Mouse (Mus musculus): ENCODE data around the gene Dusp3. TPM values are rescaled to one million over a fixed set of nuclear protein-coding genes. Genes with fewer than 3 reads are reported as not detected.

The Dusp3 gene
- polyA plus RNA-seq (2015; fragmentation: Nextera tagmentation; extraction: Ambion mirVana): 50.3 and 53.6 TPM in 2 replicates

DNA sequence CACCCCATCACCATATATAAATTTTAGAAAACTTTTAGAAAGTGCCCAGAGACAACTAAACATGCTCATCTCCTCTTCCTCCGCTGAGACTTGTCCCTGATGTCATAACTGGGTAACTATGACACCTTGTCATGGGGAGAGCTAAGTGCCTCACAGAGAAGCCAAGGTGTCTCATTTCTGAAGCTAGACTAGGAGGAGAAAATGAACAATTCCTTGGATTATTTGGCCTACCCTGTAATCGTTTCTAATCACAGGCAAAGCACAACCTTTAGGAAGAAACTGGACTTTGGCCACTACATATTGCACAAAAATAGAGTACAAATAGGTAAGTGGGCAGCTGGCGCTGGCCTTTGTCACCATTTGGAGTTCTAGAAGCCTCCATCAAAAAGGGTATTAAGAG is at the start of gene Dusp3:
TSS of gene Dusp3 (minus strand) at position 101 of the 400 bp plus-strand sequence.
- H3K4me2 ChIP-seq: peak within 1 kb of the TSS; percentile 42
- no peak within 1 kb of the TSS for H3K27ac ChIP-seq (replicated peaks)
- no peak within 1 kb of the TSS for H3K4me3 ChIP-seq
- peaks cover 14% of the 10 kb centered on the region; the same call in 1 of the 2 replicates for H3K27me3 ChIP-seq (replicated peaks)
- WGBS: 71% methylated on average over 3 of the region's 3 CpGs
- no peak for ATAC-seq (ENCODE audit: extremely low read depth, insufficient number of reproducible peaks, low FRiP score, low TSS enrichment)
- peaks cover 27% of the 10 kb centered on the region for H3K4me1 ChIP-seq
- H3K9ac ChIP-seq: peak within 1 kb of the TSS; percentile 58; the same call in 1 of the 2 replicates
- no peaks in the 10 kb centered on the region; the same call in 1 of the 2 replicates for H3K36me3 ChIP-seq
- no peaks in the 10 kb centered on the region for H3K9me3 ChIP-seq

DNA sequence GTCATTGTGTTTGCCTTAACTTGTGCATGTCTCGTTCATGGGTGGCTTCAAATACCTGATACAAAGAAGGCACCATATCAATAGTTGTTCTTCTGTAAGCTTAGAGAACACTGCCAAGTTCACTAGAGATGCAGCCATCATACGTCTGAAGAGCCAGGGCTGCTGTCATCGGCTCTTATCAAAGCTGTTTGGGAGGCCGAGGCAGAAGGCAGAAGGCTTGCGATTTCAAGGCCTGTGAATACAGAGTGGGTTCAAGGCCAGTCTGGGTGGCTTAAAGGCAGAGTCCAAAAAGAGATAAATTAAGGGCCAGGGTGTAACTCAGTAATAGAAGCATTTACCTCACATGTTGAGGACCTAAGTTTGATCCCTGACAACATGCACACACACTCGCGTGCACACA is 49.5 kb upstream of the Dusp3 start:
- WGBS: 43% methylated on average over 7 of the region's 7 CpGs
- Histone ChIP-seq H3K4me1 (peaks cover 3% of the 10 kb centered on the region; the same call in 1 of the 2 replicates), H3K9me3 (no peaks in the 10 kb centered on the region), H3K27ac (replicated peaks) (no peak overlapping the region), H3K36me3 (no peaks in the 10 kb centered on the region), H3K9ac (no peak overlapping the region), H3K27me3 (replicated peaks) (0 out of 2 replicates have a peak, but pooled peaks cover 4% of the 10 kb centered on the region), H3K4me2 (no peak overlapping the region), H3K4me3 (no peak overlapping the region)
- ATAC-seq (ENCODE audit: extremely low read depth, insufficient number of reproducible peaks, low FRiP score, low TSS enrichment): no peak

DNA sequence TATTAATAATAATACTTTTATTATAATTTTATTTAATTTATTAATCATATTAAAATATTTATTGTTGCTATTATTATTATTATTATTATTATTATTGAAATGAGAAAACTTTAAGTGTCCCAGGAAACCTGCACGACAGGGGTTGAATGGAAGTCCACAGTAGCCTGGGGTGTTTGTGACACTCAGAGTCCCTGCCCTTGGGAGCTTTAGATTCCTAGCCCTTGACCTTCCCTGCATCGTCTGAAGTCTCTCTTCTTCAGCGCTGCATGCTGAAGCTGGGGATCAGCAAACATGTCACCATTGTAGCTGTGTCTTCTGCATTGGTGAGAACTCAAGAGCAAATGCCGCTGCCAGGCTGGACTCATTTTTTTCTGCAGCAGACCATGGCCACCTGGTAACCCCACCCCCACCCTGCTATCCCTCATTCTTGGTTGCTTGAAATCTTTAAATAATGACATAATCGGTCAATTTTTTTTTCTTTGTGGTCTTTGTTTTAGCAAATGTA is 48.7 kb upstream of the Dusp3 start:
- Histone ChIP-seq H3K9me3 (no peaks in the 10 kb centered on the region), H3K4me3 (no peak overlapping the region), H3K4me1 (peaks cover 3% of the 10 kb centered on the region; the same call in 1 of the 2 replicates), H3K4me2 (no peak overlapping the region), H3K27me3 (replicated peaks) (0 out of 2 replicates have a peak, but pooled peaks cover 4% of the 10 kb centered on the region), H3K9ac (no peak overlapping the region), H3K27ac (replicated peaks) (no peak overlapping the region), H3K36me3 (no peaks in the 10 kb centered on the region)
- 63% methylated on average over 5 of the region's 5 CpGs for WGBS
- ATAC-seq (ENCODE audit: extremely low read depth, insufficient number of reproducible peaks, low FRiP score, low TSS enrichment): no peak

DNA sequence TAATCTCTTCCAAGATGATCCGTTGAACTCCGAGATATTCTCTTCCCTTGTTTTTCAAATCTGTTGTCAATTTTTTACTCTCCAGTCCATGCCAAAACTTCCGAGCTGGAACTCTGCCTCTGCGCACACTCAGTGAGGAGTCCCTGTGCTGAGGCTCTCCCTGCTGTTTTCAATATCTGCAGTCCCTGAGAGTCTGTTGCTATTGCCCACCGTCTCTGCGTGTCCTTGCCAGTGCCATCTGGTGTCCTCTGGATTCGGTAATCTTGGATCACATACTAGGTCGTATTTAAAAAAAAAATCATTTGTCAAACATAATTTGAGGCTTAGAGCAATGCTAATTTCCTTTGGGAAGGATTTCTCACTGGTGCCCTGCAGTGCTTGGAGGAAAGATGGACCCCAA is 48.1 kb upstream of the Dusp3 start:
- 66% methylated on average over 8 of the region's 8 CpGs for WGBS

DNA sequence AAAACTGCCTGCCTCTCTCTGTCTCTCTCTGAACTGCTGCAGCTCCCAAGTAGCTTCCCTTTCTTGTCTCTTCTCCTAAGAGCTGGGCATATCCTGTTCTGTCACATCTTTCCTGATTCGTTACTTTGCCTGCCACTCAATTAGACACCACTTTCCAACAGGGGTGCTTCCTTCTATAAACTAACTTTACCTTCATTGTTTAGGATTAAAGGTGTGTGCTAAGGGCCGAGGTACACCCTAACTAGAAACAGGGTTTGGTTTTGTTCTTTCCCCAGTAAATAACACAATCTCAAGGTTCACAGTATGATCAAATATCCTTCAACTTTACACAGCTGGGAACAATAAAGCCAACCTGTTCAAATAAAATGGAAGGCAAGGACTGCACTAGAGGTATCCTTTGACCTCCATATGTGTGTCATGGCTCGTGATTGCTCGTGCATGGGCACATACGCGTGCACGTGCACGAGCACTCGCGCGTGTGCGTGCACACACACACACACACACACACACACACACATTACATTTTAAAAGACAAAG is 46.3 kb upstream of the Dusp3 start:
- H3K4me1 ChIP-seq: peaks cover 6% of the 10 kb centered on the region
- H3K27me3 ChIP-seq (replicated peaks): peaks cover 6% of the 10 kb centered on the region

More for the DNA sequence above, 48.1 kb upstream of the Dusp3 start:
- H3K36me3 ChIP-seq: no peaks in the 10 kb centered on the region
- no peak overlapping the region for H3K4me3 ChIP-seq
- H3K4me2 ChIP-seq: no peak overlapping the region
- H3K27ac ChIP-seq (replicated peaks): no peak overlapping the region
- H3K9ac ChIP-seq: no peak overlapping the region
- ATAC-seq (ENCODE audit: extremely low read depth, insufficient number of reproducible peaks, low FRiP score, low TSS enrichment): no peak
- H3K4me1 ChIP-seq: peaks cover 8% of the 10 kb centered on the region
- no peaks in the 10 kb centered on the region for H3K9me3 ChIP-seq
- 0 out of 2 replicates have a peak, but pooled peaks cover 4% of the 10 kb centered on the region for H3K27me3 ChIP-seq (replicated peaks)

DNA sequence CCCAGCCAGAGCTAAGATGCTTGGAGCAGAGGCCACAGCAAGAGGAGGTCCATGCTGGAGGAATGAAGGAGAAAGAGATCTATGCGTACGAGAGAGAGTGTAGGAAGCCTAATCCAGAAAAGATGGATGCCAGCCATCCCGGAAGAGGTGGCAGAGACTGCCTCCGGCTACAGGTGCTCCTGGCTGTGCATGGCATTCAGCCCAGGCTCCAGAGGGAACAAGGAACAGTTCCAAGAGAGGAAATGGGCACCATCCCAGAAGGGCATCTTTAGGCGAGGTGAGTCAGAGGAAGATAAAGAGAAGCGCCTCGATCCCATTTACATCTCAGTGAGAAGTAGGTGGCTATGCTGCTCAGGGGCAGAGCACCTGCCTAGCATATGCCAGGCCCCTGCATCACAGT is 44.3 kb upstream of the Dusp3 start:
- Histone ChIP-seq H3K9ac (no peak overlapping the region), H3K36me3 (no peaks in the 10 kb centered on the region), H3K27ac (replicated peaks) (no peak overlapping the region), H3K4me1 (peaks cover 17% of the 10 kb centered on the region), H3K4me3 (no peak overlapping the region), H3K4me2 (no peak overlapping the region), H3K27me3 (replicated peaks) (peaks cover 11% of the 10 kb centered on the region), H3K9me3 (no peaks in the 10 kb centered on the region)
- WGBS: 70% methylated on average over 7 of the region's 7 CpGs
- ATAC-seq (ENCODE audit: extremely low read depth, insufficient number of reproducible peaks, low FRiP score, low TSS enrichment): no peak

More for the DNA sequence above, 46.3 kb upstream of the Dusp3 start:
- Histone ChIP-seq H3K4me2 (no peak overlapping the region), H3K9me3 (no peaks in the 10 kb centered on the region), H3K4me3 (no peak overlapping the region), H3K27ac (replicated peaks) (no peak overlapping the region), H3K9ac (no peak overlapping the region), H3K36me3 (no peaks in the 10 kb centered on the region)
- ATAC-seq (ENCODE audit: extremely low read depth, insufficient number of reproducible peaks, low FRiP score, low TSS enrichment): no peak
- 87% methylated on average over 12 of the region's 12 CpGs for WGBS

DNA sequence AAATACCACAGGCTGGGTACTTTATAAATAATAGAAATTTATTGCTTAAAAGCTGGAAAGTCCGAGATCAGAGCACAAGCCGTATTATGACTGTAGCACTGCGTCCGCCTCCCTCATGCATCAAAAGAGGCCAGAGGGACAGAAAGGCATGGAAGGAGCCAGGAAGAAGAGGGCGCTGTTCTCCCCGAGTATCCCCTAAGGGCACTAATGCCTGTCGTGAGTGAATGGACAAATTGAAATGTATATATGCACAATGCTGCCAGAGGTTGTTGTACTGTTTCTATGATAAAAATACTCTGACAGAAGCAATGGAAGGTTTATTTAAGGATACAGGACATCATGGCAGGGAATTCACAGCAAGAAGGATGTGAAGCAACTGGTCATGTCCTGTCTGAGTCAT is 43.2 kb upstream of the Dusp3 start:
- no peaks in the 10 kb centered on the region for H3K36me3 ChIP-seq
- H3K27me3 ChIP-seq (replicated peaks): peaks cover 21% of the 10 kb centered on the region
- ATAC-seq (ENCODE audit: extremely low read depth, insufficient number of reproducible peaks, low FRiP score, low TSS enrichment): no peak
- no peak overlapping the region for H3K4me3 ChIP-seq
- H3K9ac ChIP-seq: no peak overlapping the region
- 42% methylated on average over 7 of the region's 7 CpGs for WGBS
- H3K4me2 ChIP-seq: no peak overlapping the region
- peaks cover 24% of the 10 kb centered on the region for H3K4me1 ChIP-seq
- H3K27ac ChIP-seq (replicated peaks): no peak overlapping the region
- no peaks in the 10 kb centered on the region for H3K9me3 ChIP-seq

DNA sequence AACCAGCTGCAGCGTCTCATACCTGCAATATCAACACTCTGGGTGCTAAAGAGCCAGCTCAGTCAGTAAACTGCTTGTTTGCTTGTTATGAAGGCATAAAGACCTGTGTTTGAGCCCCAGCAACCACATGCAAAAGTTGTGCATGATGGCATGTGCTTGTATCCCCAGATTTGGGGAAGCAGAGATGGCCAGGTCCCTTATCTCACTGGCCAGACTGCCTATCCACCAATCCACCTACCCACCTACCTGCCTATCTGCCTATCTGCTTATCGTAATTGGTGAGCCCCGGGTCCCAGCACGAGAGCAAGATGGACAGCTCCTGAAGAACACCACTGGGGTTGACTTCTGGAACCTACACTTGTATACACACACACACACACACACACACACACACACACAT is 42.5 kb upstream of the Dusp3 start:
- Histone ChIP-seq H3K9me3 (no peaks in the 10 kb centered on the region), H3K4me1 (peaks cover 24% of the 10 kb centered on the region), H3K27me3 (replicated peaks) (peaks cover 28% of the 10 kb centered on the region), H3K27ac (replicated peaks) (no peak overlapping the region), H3K36me3 (no peaks in the 10 kb centered on the region), H3K9ac (no peak overlapping the region), H3K4me2 (no peak overlapping the region), H3K4me3 (no peak overlapping the region)
- no peak for ATAC-seq (ENCODE audit: extremely low read depth, insufficient number of reproducible peaks, low FRiP score, low TSS enrichment)
- WGBS: 77% methylated on average over 4 of the region's 4 CpGs

DNA sequence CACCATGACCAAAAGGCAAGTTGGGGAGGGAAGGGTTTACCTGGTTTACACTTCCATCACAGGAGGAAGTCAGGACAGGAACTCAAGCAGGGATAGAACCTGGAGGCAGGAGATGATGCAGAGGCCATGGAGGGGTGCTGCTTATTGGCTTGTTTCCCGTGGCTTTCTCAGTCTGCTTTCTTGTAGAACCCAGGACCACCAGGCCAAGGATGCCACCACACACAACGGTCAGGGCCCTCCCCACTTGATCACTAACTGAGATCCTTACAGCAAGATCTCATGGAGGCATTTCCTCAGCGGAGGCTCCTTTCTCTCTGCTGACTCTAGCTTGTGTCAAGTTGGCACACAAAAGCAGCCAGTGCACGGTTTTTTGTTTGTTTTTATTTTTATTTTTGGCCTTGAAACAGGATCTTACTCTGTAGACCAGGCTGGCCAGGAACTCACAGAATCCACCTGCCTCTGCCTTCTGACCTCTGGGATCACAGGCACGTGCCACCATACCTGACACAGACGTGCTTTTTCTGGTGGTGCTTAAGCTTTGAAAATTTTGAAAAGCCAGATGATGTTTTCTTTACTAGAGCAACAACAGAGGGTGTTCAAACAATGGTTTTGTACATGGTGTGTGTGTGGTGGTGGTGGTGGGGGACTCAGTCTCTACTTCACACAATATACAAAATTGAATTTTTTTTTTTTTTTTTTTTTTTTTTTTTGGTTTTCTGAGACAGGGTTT is 41.4 kb upstream of the Dusp3 start, which contains the start of gene Mpp3:
TSS of gene Mpp3 (minus strand) at position 375 of the 730 bp plus-strand sequence.
- Histone ChIP-seq H3K27ac (replicated peaks) (no peak within 1 kb of the TSS), H3K4me1 (peaks cover 24% of the 10 kb centered on the region), H3K9ac (peak within 1 kb of the TSS; percentile 84), H3K27me3 (replicated peaks) (peaks cover 32% of the 10 kb centered on the region), H3K4me3 (peak within 1 kb of the TSS; percentile 71), H3K9me3 (no peaks in the 10 kb centered on the region), H3K36me3 (0 out of 2 replicates have a peak, but pooled peaks cover under 1% of the 10 kb centered on the region), H3K4me2 (peak within 1 kb of the TSS; percentile 96)
- WGBS: 72% methylated on average over 6 of the region's 6 CpGs
- no peak for ATAC-seq (ENCODE audit: extremely low read depth, insufficient number of reproducible peaks, low FRiP score, low TSS enrichment)

DNA sequence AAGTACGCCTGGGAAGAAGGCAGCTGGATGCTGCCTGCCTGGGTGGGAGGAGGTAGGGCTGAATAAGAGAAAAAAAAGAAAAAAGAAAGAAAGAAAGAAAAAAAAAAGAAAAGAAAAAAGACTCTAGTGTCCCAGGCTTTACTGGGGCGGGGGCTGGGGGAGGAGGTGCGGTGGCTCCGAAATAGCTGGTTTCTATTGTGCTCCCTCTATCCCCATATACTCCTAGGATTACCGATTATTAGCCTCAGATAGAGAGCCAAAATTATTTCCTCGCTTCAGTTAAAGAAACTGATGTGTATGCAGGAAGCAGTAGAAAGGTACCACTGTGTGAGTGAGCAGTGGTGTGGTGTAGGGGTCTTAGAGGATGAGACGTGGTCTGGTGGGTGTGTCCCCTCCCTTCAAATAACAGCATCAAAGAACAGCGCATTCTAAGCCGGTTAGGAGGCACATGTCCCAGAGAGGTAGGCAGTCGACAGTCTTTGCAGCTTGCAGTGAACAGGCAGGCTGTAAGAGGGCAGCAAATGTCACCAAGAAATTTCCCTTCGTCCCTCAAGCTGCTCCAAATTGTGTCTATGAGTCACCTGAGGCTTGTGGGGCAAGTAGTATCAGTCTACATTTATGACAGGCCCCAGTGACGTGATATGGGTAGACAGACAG is 40.7 kb upstream of the Dusp3 start:
- Histone ChIP-seq H3K4me2 (peak overlapping the region; percentile 96), H3K4me3 (peak overlapping the region; percentile 71), H3K27ac (replicated peaks) (no peak overlapping the region), H3K4me1 (peaks cover 24% of the 10 kb centered on the region), H3K36me3 (peaks cover 4% of the 10 kb centered on the region), H3K9ac (peak overlapping the region; percentile 84), H3K9me3 (no peaks in the 10 kb centered on the region), H3K27me3 (replicated peaks) (peaks cover 34% of the 10 kb centered on the region)
- 6% methylated on average over 12 of the region's 12 CpGs for WGBS
- no peak for ATAC-seq (ENCODE audit: extremely low read depth, insufficient number of reproducible peaks, low FRiP score, low TSS enrichment)

DNA sequence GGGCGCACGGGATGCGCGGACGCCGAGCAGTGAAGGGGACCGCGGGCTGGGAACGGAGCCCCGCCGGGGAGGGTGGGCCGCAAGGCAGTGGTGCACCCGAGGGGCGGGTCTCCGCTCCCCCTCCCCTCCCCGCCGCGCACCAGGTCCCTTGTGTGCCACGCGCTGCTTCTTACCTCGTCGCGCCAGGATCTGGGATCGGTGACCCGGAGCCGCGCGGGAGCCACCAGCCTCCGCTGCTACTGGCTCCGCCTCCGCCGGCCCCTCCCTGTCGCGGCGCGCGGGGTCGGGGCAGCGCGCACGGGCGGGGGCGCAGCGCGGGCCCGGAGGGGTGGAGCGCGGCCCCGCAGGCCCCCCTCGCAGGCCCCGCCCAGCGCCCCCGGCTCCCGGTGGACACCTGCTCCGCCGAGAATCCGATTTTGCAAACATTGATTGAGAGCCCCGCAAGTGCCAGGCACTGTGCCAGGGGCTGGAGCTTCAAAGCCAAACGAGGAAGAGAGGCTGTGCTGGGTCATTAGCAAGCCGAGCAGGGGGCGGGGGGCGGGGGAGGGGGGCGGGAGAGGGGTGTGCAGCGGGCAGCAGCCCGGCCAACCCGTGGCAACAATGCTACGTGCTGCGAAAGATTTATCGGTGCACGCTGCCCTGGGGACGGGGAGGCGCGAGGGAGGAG is 40.0 kb upstream of the Dusp3 start:
- Histone ChIP-seq H3K27ac (replicated peaks) (peak overlapping the region; percentile 32; the same call in 1 of the 2 replicates), H3K4me1 (peaks cover 24% of the 10 kb centered on the region), H3K4me3 (peak overlapping the region; percentile 71), H3K36me3 (peaks cover 4% of the 10 kb centered on the region), H3K4me2 (peak overlapping the region; percentile 96), H3K9ac (peak overlapping the region; percentile 84), H3K9me3 (no peaks in the 10 kb centered on the region), H3K27me3 (replicated peaks) (peaks cover 34% of the 10 kb centered on the region)
- ATAC-seq (ENCODE audit: extremely low read depth, insufficient number of reproducible peaks, low FRiP score, low TSS enrichment): peak; percentile 72; the same call in 1 of the 2 replicates
- 1% methylated on average over 41 of the region's 73 CpGs for whole genome bisulfite sequencing
